Mouse (Mus musculus): Measurements from ENCODE around the gene Ptprn2. TPM values are rescaled to one million over a fixed set of nuclear protein-coding genes. Genes with fewer than 3 reads are reported as not detected.

Gene Ptprn2
- polyA plus RNA-seq, 1 experiment from 2014 or later = 2.9 TPM

GRCm38 (mm10) chr12:117287456-117287855, 801.9 kb downstream of the Ptprn2 start:
- no peak overlapping the region for H3K4me3 ChIP-seq (ENCODE audit: low read depth, low read length)
- WGBS = 76% methylated on average over 2 of the region's 2 CpGs
- H3K36me3 ChIP-seq (ENCODE audit: control insufficient read depth, insufficient read depth, low read length) = no peaks in the 10 kb centered on the region
- ATAC-seq (ENCODE audit: insufficient read depth, low FRiP score, low TSS enrichment) = no peak
- no peak overlapping the region for H3K4me2 ChIP-seq (ENCODE audit: low read depth)
- H3K9me3 ChIP-seq (ENCODE audit: control insufficient read depth, low read length) = no peaks in the 10 kb centered on the region
- no peak overlapping the region for H3K27ac ChIP-seq (ENCODE audit: low read depth, low read length)
- H3K27me3 ChIP-seq (ENCODE audit: control insufficient read depth, insufficient read depth, low read length) = no peaks in the 10 kb centered on the region
- no peaks in the 10 kb centered on the region for H3K4me1 ChIP-seq (ENCODE audit: control insufficient read depth, insufficient read depth, low read length)
- no peak for DNase-seq (ENCODE audit: low spot score)
- H3K9ac ChIP-seq (ENCODE audit: low read length) = no peak overlapping the region

DNA sequence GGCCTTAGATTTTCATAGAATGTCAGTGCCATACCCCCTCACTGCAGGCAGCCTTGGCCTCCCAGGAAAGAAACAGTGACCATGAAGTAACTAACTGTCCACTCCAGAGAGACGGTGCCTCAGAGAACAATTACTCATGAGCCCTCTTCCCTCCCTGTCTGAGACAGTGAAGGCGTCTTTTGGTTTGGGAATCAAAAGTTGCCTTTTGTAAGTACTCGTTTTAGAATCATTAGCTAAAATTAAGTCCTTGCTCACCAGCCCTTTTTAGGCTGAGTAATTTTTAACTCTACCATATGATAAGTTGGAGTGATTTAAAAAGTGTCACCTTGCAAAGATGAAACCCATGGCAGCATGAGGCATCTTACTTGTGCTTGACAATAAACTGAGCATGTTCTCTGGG, 806.4 kb downstream of the Ptprn2 start:
- 64% methylated on average over 3 of the region's 3 CpGs for WGBS
- H3K27ac ChIP-seq (ENCODE audit: low read depth, low read length) = no peak overlapping the region

DNA sequence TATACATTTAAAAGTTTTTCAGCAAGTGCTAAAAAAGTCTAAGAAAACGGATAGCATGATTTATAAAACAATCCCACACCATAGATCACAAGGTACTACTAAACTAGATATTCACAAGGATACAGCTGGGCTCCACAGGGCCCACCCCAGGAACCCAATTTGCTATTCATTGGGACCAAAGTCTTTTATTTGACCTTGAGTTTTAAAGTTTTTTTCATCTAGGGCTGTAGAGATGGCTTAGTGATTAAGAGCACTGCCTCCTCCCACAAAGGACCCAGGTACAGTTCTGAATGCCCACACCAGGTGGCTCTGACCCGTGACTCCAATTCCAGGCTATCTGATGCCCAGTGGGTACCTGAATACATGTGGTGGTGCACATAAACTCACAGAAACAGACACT, 811.3 kb downstream of the Ptprn2 start:
- no peaks in the 10 kb centered on the region for H3K27me3 ChIP-seq (ENCODE audit: control insufficient read depth, insufficient read depth, low read length)
- no peaks in the 10 kb centered on the region for H3K9me3 ChIP-seq (ENCODE audit: control insufficient read depth, low read length)
- WGBS = 44% methylated on average over 2 of the region's 2 CpGs
- H3K4me3 ChIP-seq (ENCODE audit: low read depth, low read length) = no peak overlapping the region
- no peak overlapping the region for H3K9ac ChIP-seq (ENCODE audit: low read length)
- ATAC-seq (ENCODE audit: insufficient read depth, low FRiP score, low TSS enrichment) = no peak
- no peak overlapping the region for H3K27ac ChIP-seq (ENCODE audit: low read depth, low read length)
- no peaks in the 10 kb centered on the region for H3K4me1 ChIP-seq (ENCODE audit: control insufficient read depth, insufficient read depth, low read length)
- H3K36me3 ChIP-seq (ENCODE audit: control insufficient read depth, insufficient read depth, low read length) = no peaks in the 10 kb centered on the region
- DNase-seq (ENCODE audit: low spot score) = no peak
- no peak overlapping the region for H3K4me2 ChIP-seq (ENCODE audit: low read depth)

More for the DNA sequence above, 806.4 kb downstream of the Ptprn2 start:
- no peaks in the 10 kb centered on the region for H3K4me1 ChIP-seq (ENCODE audit: control insufficient read depth, insufficient read depth, low read length)
- no peak overlapping the region for H3K4me2 ChIP-seq (ENCODE audit: low read depth)
- H3K4me3 ChIP-seq (ENCODE audit: low read depth, low read length) = no peak overlapping the region
- no peaks in the 10 kb centered on the region for H3K27me3 ChIP-seq (ENCODE audit: control insufficient read depth, insufficient read depth, low read length)
- H3K36me3 ChIP-seq (ENCODE audit: control insufficient read depth, insufficient read depth, low read length) = no peaks in the 10 kb centered on the region
- no peaks in the 10 kb centered on the region for H3K9me3 ChIP-seq (ENCODE audit: control insufficient read depth, low read length)
- DNase-seq (ENCODE audit: low spot score) = no peak
- ATAC-seq (ENCODE audit: insufficient read depth, low FRiP score, low TSS enrichment) = no peak
- H3K9ac ChIP-seq (ENCODE audit: low read length) = no peak overlapping the region

- Histone ChIP-seq H3K4me1 (ENCODE audit: control insufficient read depth, insufficient read depth, low read length) (no peaks in the 10 kb centered on the region), H3K27me3 (ENCODE audit: control insufficient read depth, insufficient read depth, low read length) (no peaks in the 10 kb centered on the region), H3K27ac (ENCODE audit: low read depth, low read length) (no peak overlapping the region), H3K9ac (ENCODE audit: low read length) (no peak overlapping the region), H3K4me2 (ENCODE audit: low read depth) (no peak overlapping the region), H3K36me3 (ENCODE audit: control insufficient read depth, insufficient read depth, low read length) (no peaks in the 10 kb centered on the region), H3K9me3 (ENCODE audit: control insufficient read depth, low read length) (no peaks in the 10 kb centered on the region), H3K4me3 (ENCODE audit: low read depth, low read length) (no peak overlapping the region)
- no peak for ATAC-seq (ENCODE audit: insufficient read depth, low FRiP score, low TSS enrichment)
- WGBS = 90% methylated on average over 3 of the region's 3 CpGs
- DNase-seq (ENCODE audit: low spot score) = no peak
Observed at GRCm38 (mm10) chr12:117299084-117299483, 813.6 kb downstream of the Ptprn2 start.

GRCm38 (mm10) chr12:117304751-117305624, 819.5 kb downstream of the Ptprn2 start:
- no peak overlapping the region for H3K4me2 ChIP-seq (ENCODE audit: low read depth)
- H3K36me3 ChIP-seq (ENCODE audit: control insufficient read depth, insufficient read depth, low read length) = no peaks in the 10 kb centered on the region
- no peaks in the 10 kb centered on the region for H3K4me1 ChIP-seq (ENCODE audit: control insufficient read depth, insufficient read depth, low read length)
- WGBS = 86% methylated on average over 17 of the region's 17 CpGs
- H3K9ac ChIP-seq (ENCODE audit: low read length) = no peak overlapping the region
- no peaks in the 10 kb centered on the region for H3K27me3 ChIP-seq (ENCODE audit: control insufficient read depth, insufficient read depth, low read length)
- H3K4me3 ChIP-seq (ENCODE audit: low read depth, low read length) = no peak overlapping the region
- DNase-seq (ENCODE audit: low spot score) = no peak
- H3K27ac ChIP-seq (ENCODE audit: low read depth, low read length) = no peak overlapping the region
- no peaks in the 10 kb centered on the region for H3K9me3 ChIP-seq (ENCODE audit: control insufficient read depth, low read length)
- no peak for ATAC-seq (ENCODE audit: insufficient read depth, low FRiP score, low TSS enrichment)

GRCm38 (mm10) chr12:117305625-117306105, 820.1 kb downstream of the Ptprn2 start:
- H3K27me3 ChIP-seq (ENCODE audit: control insufficient read depth, insufficient read depth, low read length) = no peaks in the 10 kb centered on the region
- ATAC-seq (ENCODE audit: insufficient read depth, low FRiP score, low TSS enrichment) (no peak), DNase-seq (ENCODE audit: low spot score) (no peak)
- no peak overlapping the region for H3K9ac ChIP-seq (ENCODE audit: low read length)
- H3K36me3 ChIP-seq (ENCODE audit: control insufficient read depth, insufficient read depth, low read length) = no peaks in the 10 kb centered on the region
- H3K4me3 ChIP-seq (ENCODE audit: low read depth, low read length) = no peak overlapping the region
- no peak overlapping the region for H3K27ac ChIP-seq (ENCODE audit: low read depth, low read length)
- 67% methylated on average over 5 of the region's 5 CpGs for WGBS
- no peak overlapping the region for H3K4me2 ChIP-seq (ENCODE audit: low read depth)
- no peaks in the 10 kb centered on the region for H3K9me3 ChIP-seq (ENCODE audit: control insufficient read depth, low read length)
- no peaks in the 10 kb centered on the region for H3K4me1 ChIP-seq (ENCODE audit: control insufficient read depth, insufficient read depth, low read length)

GRCm38 (mm10) chr12:117312079-117312478, 826.6 kb downstream of the Ptprn2 start:
- Histone ChIP-seq H3K27ac (ENCODE audit: low read depth, low read length) (no peak overlapping the region), H3K9ac (ENCODE audit: low read length) (no peak overlapping the region), H3K36me3 (ENCODE audit: control insufficient read depth, insufficient read depth, low read length) (no peaks in the 10 kb centered on the region), H3K9me3 (ENCODE audit: control insufficient read depth, low read length) (no peaks in the 10 kb centered on the region), H3K4me3 (ENCODE audit: low read depth, low read length) (no peak overlapping the region), H3K4me1 (ENCODE audit: control insufficient read depth, insufficient read depth, low read length) (no peaks in the 10 kb centered on the region), H3K27me3 (ENCODE audit: control insufficient read depth, insufficient read depth, low read length) (no peaks in the 10 kb centered on the region), H3K4me2 (ENCODE audit: low read depth) (no peak overlapping the region)
- no peak for ATAC-seq (ENCODE audit: insufficient read depth, low FRiP score, low TSS enrichment)
- no peak for DNase-seq (ENCODE audit: low spot score)
- WGBS = 86% methylated on average over 6 of the region's 6 CpGs

DNA sequence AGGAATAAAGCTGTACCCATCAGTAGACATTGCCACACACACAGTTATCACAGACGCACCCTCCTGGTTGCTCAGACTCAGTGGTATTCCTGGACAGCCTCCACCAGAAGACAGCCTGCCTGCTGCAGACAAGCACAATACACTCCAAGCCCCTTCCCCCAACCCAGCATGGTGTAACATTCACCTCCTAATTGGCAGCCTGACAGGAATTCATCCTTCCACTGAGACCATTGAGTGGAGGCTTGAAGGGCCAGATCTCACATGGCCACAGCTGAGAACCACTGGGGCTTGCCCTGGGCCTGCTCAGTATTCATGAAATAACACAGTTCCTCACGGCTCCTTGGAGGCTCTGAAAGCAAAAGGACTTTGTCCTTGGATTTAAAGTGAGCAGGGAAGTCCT, 829.5 kb downstream of the Ptprn2 start:
- H3K27ac ChIP-seq (ENCODE audit: low read depth, low read length) = no peak overlapping the region

GRCm38 (mm10) chr12:117315661-117316060, 830.1 kb downstream of the Ptprn2 start:
- Histone ChIP-seq H3K27ac (ENCODE audit: low read depth, low read length) (no peak overlapping the region), H3K9me3 (ENCODE audit: control insufficient read depth, low read length) (no peaks in the 10 kb centered on the region), H3K4me1 (ENCODE audit: control insufficient read depth, insufficient read depth, low read length) (no peaks in the 10 kb centered on the region), H3K4me3 (ENCODE audit: low read depth, low read length) (no peak overlapping the region), H3K4me2 (ENCODE audit: low read depth) (no peak overlapping the region), H3K27me3 (ENCODE audit: control insufficient read depth, insufficient read depth, low read length) (no peaks in the 10 kb centered on the region), H3K36me3 (ENCODE audit: control insufficient read depth, insufficient read depth, low read length) (no peaks in the 10 kb centered on the region), H3K9ac (ENCODE audit: low read length) (no peak overlapping the region)
- ATAC-seq (ENCODE audit: insufficient read depth, low FRiP score, low TSS enrichment) (no peak), DNase-seq (ENCODE audit: low spot score) (no peak)
- WGBS = 85% methylated on average over 3 of the region's 3 CpGs

More for the DNA sequence above, 829.5 kb downstream of the Ptprn2 start:
- ATAC-seq (ENCODE audit: insufficient read depth, low FRiP score, low TSS enrichment) (no peak), DNase-seq (ENCODE audit: low spot score) (peak; percentile 13)
- no peak overlapping the region for H3K4me2 ChIP-seq (ENCODE audit: low read depth)
- H3K9ac ChIP-seq (ENCODE audit: low read length) = no peak overlapping the region
- WGBS = 64% methylated on average over 2 of the region's 2 CpGs
- no peak overlapping the region for H3K4me3 ChIP-seq (ENCODE audit: low read depth, low read length)
- no peaks in the 10 kb centered on the region for H3K27me3 ChIP-seq (ENCODE audit: control insufficient read depth, insufficient read depth, low read length)
- H3K9me3 ChIP-seq (ENCODE audit: control insufficient read depth, low read length) = no peaks in the 10 kb centered on the region
- no peaks in the 10 kb centered on the region for H3K36me3 ChIP-seq (ENCODE audit: control insufficient read depth, insufficient read depth, low read length)
- no peaks in the 10 kb centered on the region for H3K4me1 ChIP-seq (ENCODE audit: control insufficient read depth, insufficient read depth, low read length)
